8 mouse cellular contexts compared by ENCODE assay signal in the genomic region with DNA sequence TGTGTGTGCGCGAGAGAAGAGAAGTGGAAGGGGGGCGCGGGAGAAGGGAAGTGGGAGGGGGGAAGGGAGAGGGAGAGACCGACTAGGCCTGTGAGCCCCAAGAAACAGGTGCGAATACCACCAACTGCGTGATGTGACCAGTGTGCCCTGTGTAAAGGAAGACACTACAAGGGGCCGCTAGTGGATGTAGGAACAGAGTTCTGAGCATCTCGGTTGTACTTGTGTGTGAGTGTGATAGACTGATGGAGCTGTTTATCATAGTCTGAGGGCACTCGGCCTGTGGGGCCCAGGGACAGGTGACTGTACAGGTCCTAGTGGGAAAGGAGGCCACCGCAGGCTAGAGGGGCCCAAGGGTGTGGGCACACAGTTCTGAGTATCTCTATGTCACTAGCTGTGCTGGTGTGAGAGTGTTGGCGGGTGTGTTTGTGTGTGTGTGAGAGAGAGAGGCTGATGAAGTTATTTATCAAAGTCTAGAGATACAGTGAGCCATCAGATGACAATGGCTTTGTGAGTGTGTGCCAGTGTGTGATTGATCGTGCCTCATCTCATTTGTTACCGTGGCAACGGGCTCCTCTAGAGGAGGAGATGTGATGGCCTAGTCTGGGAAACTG. TPM values are rescaled to one million over a fixed set of nuclear protein-coding genes. Genes with fewer than 3 reads are reported as not detected.
A peak's percentile ranks its signal among the peaks of the same experiment; 100 is the strongest.
DNase-seq lines count a peak whose midpoint lies in the region; ATAC-seq and TF ChIP-seq lines count a peak whose summit lies in the region.

No protein-coding gene starts in this region.

- no peak for TF ChIP-seq CTCF in intestine, postnatal 0 days (IDR thresholded peaks at IDR 0.05; ENCODE audit: low read depth)
- TF ChIP-seq CTCF in liver, postnatal 0 days (IDR thresholded peaks at IDR 0.05; ENCODE audit: low read depth): no peak

- H3K36me3 ChIP-seq in heart, embryonic 11.5 days (ENCODE audit: control insufficient read depth, insufficient read depth, low read length): no peaks in the 10 kb centered on the region
- H3K36me3 ChIP-seq in embryonic facial prominence, embryonic 13.5 days: no peaks in the 10 kb centered on the region
- H3K36me3 ChIP-seq in intestine, postnatal 0 days (ENCODE audit: control insufficient read depth, insufficient read depth): no peaks in the 10 kb centered on the region
- H3K36me3 ChIP-seq in liver, postnatal 0 days (replicated peaks; ENCODE audit: insufficient read depth, low read length): no peaks in the 10 kb centered on the region; the same call in 1 of the 2 replicates

- peak overlapping the region; percentile 51 for H3K4me3 ChIP-seq in heart, embryonic 11.5 days (ENCODE audit: low read depth, low read length)
- H3K4me3 ChIP-seq in embryonic facial prominence, embryonic 13.5 days: peak overlapping the region; percentile 52
- H3K4me3 ChIP-seq in intestine, postnatal 0 days (ENCODE audit: low read depth, low read length): peak overlapping the region; percentile 57
- H3K4me3 ChIP-seq in liver, postnatal 0 days (ENCODE audit: low read depth, low read length): peak overlapping the region; percentile 61

- TF ChIP-seq EP300 in liver, postnatal 0 days (IDR thresholded peaks at IDR 0.05; ENCODE audit: low read depth): no peak

- H3K9ac ChIP-seq in heart, embryonic 11.5 days (ENCODE audit: low read depth, low read length): peak overlapping the region; percentile 71
- H3K9ac ChIP-seq in embryonic facial prominence, embryonic 13.5 days: peak overlapping the region; percentile 75
- H3K9ac ChIP-seq in intestine, postnatal 0 days (ENCODE audit: low read depth, low read length): peak overlapping the region; percentile 45; the same call in 1 of the 2 replicates
- H3K9ac ChIP-seq in liver, postnatal 0 days (replicated peaks): peak overlapping the region; percentile 46

- intact Hi-C loops in heart, postnatal 10 days (cut with DNase I): loop anchor here (5.0 to 10.0 kb wide), 3 partner anchors 45 to 1272 kb away; a partner anchor contains a TSS

- H3K4me2 ChIP-seq in heart, embryonic 11.5 days: peak overlapping the region; percentile 81
- peak overlapping the region; percentile 71 for H3K4me2 ChIP-seq in embryonic facial prominence, embryonic 13.5 days
- peak overlapping the region; percentile 87 for H3K4me2 ChIP-seq in intestine, postnatal 0 days (replicated peaks; ENCODE audit: low read depth)
- peak overlapping the region; percentile 89 for H3K4me2 ChIP-seq in liver, postnatal 0 days (ENCODE audit: low read depth, low read length)

- DNase-seq in heart, postnatal 10 days: no peak
- peak; percentile 41 for DNase-seq in ZHBTc4 (ENCODE audit: low read depth, low spot score)
- peak; percentile 24 for DNase-seq in liver, postnatal 0 days
- DNase-seq in right cerebral cortex, postnatal 25 days: peak; percentile 16
- DNase-seq in urinary bladder, postnatal 4 days (ENCODE audit: low spot score in 2 of 2): no peak

- peak; percentile 7; the same call in 1 of the 2 replicates for ATAC-seq in heart, embryonic 11.5 days (replicated peaks; ENCODE audit: insufficient number of reproducible peaks, low FRiP score, low TSS enrichment)
- peak; percentile 2 for ATAC-seq in embryonic facial prominence, embryonic 13.5 days (ENCODE audit: insufficient number of reproducible peaks, insufficient read depth, low FRiP score, low TSS enrichment, low read depth)
- no peak for ATAC-seq in intestine, postnatal 0 days
- ATAC-seq in liver, postnatal 0 days: peak; percentile 4; the same call in 1 of the 2 replicates

- H3K27me3 ChIP-seq in heart, embryonic 11.5 days (ENCODE audit: control insufficient read depth, insufficient read depth, low read length): no peaks in the 10 kb centered on the region
- H3K27me3 ChIP-seq in embryonic facial prominence, embryonic 13.5 days: no peaks in the 10 kb centered on the region
- H3K27me3 ChIP-seq in intestine, postnatal 0 days (replicated peaks; ENCODE audit: control insufficient read depth, insufficient read depth, low read length): no peaks in the 10 kb centered on the region
- H3K27me3 ChIP-seq in liver, postnatal 0 days (ENCODE audit: insufficient read depth, low read length): no peaks in the 10 kb centered on the region

- no peak overlapping the region for H3K27ac ChIP-seq in heart, embryonic 11.5 days (ENCODE audit: low read depth, low read length)
- H3K27ac ChIP-seq in embryonic facial prominence, embryonic 13.5 days: peak overlapping the region; percentile 58
- H3K27ac ChIP-seq in intestine, postnatal 0 days (ENCODE audit: low read depth, low read length): no peak overlapping the region
- H3K27ac ChIP-seq in liver, postnatal 0 days (ENCODE audit: low read depth): no peak overlapping the region

- WGBS in heart, embryonic 11.5 days (ENCODE audit: insufficient replicate concordance): 28% methylated on average over 15 of the region's 15 CpGs
- 32% methylated on average over 15 of the region's 15 CpGs for WGBS in embryonic facial prominence, embryonic 13.5 days
- 22% methylated on average over 15 of the region's 15 CpGs for WGBS in intestine, postnatal 0 days
- 29% methylated on average over 15 of the region's 15 CpGs for WGBS in liver, postnatal 0 days (ENCODE audit: insufficient replicate concordance)

- no peaks in the 10 kb centered on the region for H3K9me3 ChIP-seq in heart, embryonic 11.5 days (replicated peaks; ENCODE audit: control insufficient read depth, low read length)
- no peaks in the 10 kb centered on the region for H3K9me3 ChIP-seq in embryonic facial prominence, embryonic 13.5 days
- H3K9me3 ChIP-seq in intestine, postnatal 0 days (ENCODE audit: control insufficient read depth): no peaks in the 10 kb centered on the region
- no peaks in the 10 kb centered on the region for H3K9me3 ChIP-seq in liver, postnatal 0 days (ENCODE audit: low read length)

- H3K4me1 ChIP-seq in heart, embryonic 11.5 days (ENCODE audit: control insufficient read depth, insufficient read depth, low read length): peaks cover 8% of the 10 kb centered on the region
- peaks cover 20% of the 10 kb centered on the region for H3K4me1 ChIP-seq in embryonic facial prominence, embryonic 13.5 days
- H3K4me1 ChIP-seq in intestine, postnatal 0 days (replicated peaks; ENCODE audit: control insufficient read depth, insufficient read depth, low read length): no peaks in the 10 kb centered on the region
- H3K4me1 ChIP-seq in liver, postnatal 0 days (ENCODE audit: insufficient read depth): peaks cover 4% of the 10 kb centered on the region

RNA-seq across cellular contexts. Expression of a gene that starts 0.6 kb away (rescaled TPM):
- polyA plus RNA-seq in heart, embryonic 11.5 days (2014; fragmentation: Nextera tagmentation; extraction: Ambion mirVana): 6.3 and 6.7 TPM in 2 replicates
- total RNA-seq in heart, postnatal 10 days (2021): 1 to 10 TPM; 2.1 to 2.4 TPM
- polyA plus RNA-seq in embryonic facial prominence, embryonic 13.5 days (2015; fragmentation: Nextera tagmentation; extraction: Ambion mirVana): 8.3 and 9.7 TPM in 2 replicates
- 2.1 and 2.4 TPM in 2 replicates for polyA plus RNA-seq in intestine, postnatal 0 days (2015; fragmentation: Nextera tagmentation; extraction: Ambion mirVana)
- polyA plus RNA-seq in liver, postnatal 0 days (2015; fragmentation: Nextera tagmentation; extraction: Ambion mirVana): 1.1 and 1.4 TPM in 2 replicates

RNA-seq across cellular contexts. Expression of a gene that starts 34.5 kb away (rescaled TPM):
- polyA plus RNA-seq in heart, embryonic 11.5 days (2014; fragmentation: Nextera tagmentation; extraction: Ambion mirVana): not detected in 2 replicates
- not detected for total RNA-seq in heart, postnatal 10 days (2021)
- not detected in 2 replicates for polyA plus RNA-seq in embryonic facial prominence, embryonic 13.5 days (2015; fragmentation: Nextera tagmentation; extraction: Ambion mirVana)
- not detected in 2 replicates for polyA plus RNA-seq in intestine, postnatal 0 days (2015; fragmentation: Nextera tagmentation; extraction: Ambion mirVana)
- not detected in 2 replicates for polyA plus RNA-seq in liver, postnatal 0 days (2015; fragmentation: Nextera tagmentation; extraction: Ambion mirVana)

RNA-seq across cellular contexts. Expression of a gene that starts 44.1 kb away (rescaled TPM):
- polyA plus RNA-seq in heart, embryonic 11.5 days (2014; fragmentation: Nextera tagmentation; extraction: Ambion mirVana): 4.4 and 5.1 TPM in 2 replicates
- 1 to 10 TPM; 1.5 to 1.9 TPM for total RNA-seq in heart, postnatal 10 days (2021)
- 7.8 and 9.2 TPM in 2 replicates for polyA plus RNA-seq in embryonic facial prominence, embryonic 13.5 days (2015; fragmentation: Nextera tagmentation; extraction: Ambion mirVana)
- polyA plus RNA-seq in intestine, postnatal 0 days (2015; fragmentation: Nextera tagmentation; extraction: Ambion mirVana): 1.2 and 1.7 TPM in 2 replicates
- 0.36 and 0.41 TPM in 2 replicates for polyA plus RNA-seq in liver, postnatal 0 days (2015; fragmentation: Nextera tagmentation; extraction: Ambion mirVana)

RNA-seq across cellular contexts. Expression of a gene that starts 56.5 kb away (rescaled TPM):
- 1.1 and 2.4 TPM in 2 replicates for polyA plus RNA-seq in heart, embryonic 11.5 days (2014; fragmentation: Nextera tagmentation; extraction: Ambion mirVana)
- under 1 TPM; 0.14 to 0.27 TPM for total RNA-seq in heart, postnatal 10 days (2021)
- 3.1 and 4.0 TPM in 2 replicates for polyA plus RNA-seq in embryonic facial prominence, embryonic 13.5 days (2015; fragmentation: Nextera tagmentation; extraction: Ambion mirVana)
- 0.08 and 0.20 TPM in 2 replicates for polyA plus RNA-seq in intestine, postnatal 0 days (2015; fragmentation: Nextera tagmentation; extraction: Ambion mirVana)
- 0.06 TPM in 1 of 2 replicates, not detected in the other for polyA plus RNA-seq in liver, postnatal 0 days (2015; fragmentation: Nextera tagmentation; extraction: Ambion mirVana)

Comparison
In these comparisons a context has a peak if more than half of its experiments do, and no peak if none do; other contexts are left out.
1. DNase-seq: peak in ZHBTc4 (single experiment), liver, postnatal 0 days (single experiment) and right cerebral cortex, postnatal 25 days (single experiment); none in heart, postnatal 10 days (0 of 2) and urinary bladder, postnatal 4 days (0 of 2).
2. Peak in every context shown above with its lines, with median percentiles within 50 percentile points of each other: H3K4me2 ChIP-seq, H3K4me3 ChIP-seq and H3K9ac ChIP-seq.